Mouse (Mus musculus): ENCODE measurements around the gene 1700086D15Rik. TPM values are rescaled to one million over a fixed set of nuclear protein-coding genes. Genes with fewer than 3 reads are reported as not detected.

Gene 1700086D15Rik
- polyA plus RNA-seq, 1 experiment from 2014 or later = not detected

DNA sequence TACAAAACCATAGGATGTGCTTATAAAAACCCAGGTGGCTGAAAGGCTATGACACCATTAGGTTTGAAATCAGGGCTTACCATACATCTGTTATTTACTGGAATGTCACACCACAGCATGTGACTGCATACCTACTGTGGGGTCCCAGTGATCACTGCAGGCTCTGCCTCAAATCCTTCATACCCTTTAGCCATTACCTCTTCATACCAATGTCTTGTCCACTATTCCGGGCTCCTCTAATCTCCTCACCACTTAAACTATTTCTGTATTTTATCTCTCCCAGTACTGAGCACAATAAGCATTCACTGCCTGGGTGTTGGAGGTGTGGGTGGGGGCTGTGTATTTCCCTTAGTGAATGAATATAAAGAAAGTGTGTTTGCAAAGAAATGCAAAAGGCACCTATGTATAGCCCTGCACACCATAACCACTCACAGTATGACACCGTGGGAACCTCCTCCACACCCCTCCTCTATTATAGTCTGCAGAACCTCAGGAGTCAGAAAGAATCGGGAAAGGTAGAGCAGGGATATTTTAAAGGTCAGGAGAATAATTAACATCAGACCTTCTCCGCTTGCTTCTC is 16.8 kb downstream of the 1700086D15Rik start:
- Histone ChIP-seq H3K4me2 (ENCODE audit: low read depth, low read length) (no peak overlapping the region), H3K36me3 (ENCODE audit: control insufficient read depth, insufficient read depth, low read length) (no peaks in the 10 kb centered on the region), H3K4me3 (replicated peaks; ENCODE audit: low read length) (no peak overlapping the region), H3K27ac (ENCODE audit: low read length) (no peak overlapping the region), H3K27me3 (ENCODE audit: control insufficient read depth, insufficient read depth, low read length) (no peaks in the 10 kb centered on the region), H3K9me3 (replicated peaks; ENCODE audit: control insufficient read depth, low read length) (no peaks in the 10 kb centered on the region), H3K9ac (ENCODE audit: low read length) (no peak overlapping the region), H3K4me1 (ENCODE audit: control insufficient read depth, insufficient read depth, low read length) (no peaks in the 10 kb centered on the region)
- WGBS = 63% methylated on average over 4 of the region's 4 CpGs
- ATAC-seq (ENCODE audit: insufficient read depth, low FRiP score) = no peak

DNA sequence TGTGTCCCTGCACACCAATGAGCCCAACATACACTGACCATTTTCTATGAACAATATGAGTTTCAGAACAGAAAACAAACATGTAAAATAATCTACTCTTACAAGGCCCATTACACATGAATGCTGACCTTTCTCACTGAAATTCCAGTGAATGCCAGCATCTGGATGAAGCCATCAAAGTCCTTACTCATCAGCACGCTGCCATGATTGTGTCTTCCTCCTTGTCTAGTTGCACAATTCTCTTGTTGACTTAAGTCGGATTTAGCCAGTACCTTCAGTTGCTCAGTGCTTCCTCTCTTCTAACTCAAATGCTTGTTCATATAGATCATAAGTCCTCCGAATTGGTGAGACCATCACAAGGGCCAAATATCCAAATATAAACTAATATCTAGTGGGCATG is 20.7 kb downstream of the 1700086D15Rik start:
- Histone ChIP-seq H3K9ac (ENCODE audit: low read length) (no peak overlapping the region), H3K36me3 (ENCODE audit: control insufficient read depth, insufficient read depth, low read length) (no peaks in the 10 kb centered on the region), H3K27ac (ENCODE audit: low read length) (no peak overlapping the region), H3K27me3 (ENCODE audit: control insufficient read depth, insufficient read depth, low read length) (no peaks in the 10 kb centered on the region), H3K4me2 (ENCODE audit: low read depth, low read length) (no peak overlapping the region), H3K4me3 (replicated peaks; ENCODE audit: low read length) (no peak overlapping the region), H3K9me3 (replicated peaks; ENCODE audit: control insufficient read depth, low read length) (no peaks in the 10 kb centered on the region), H3K4me1 (ENCODE audit: control insufficient read depth, insufficient read depth, low read length) (no peaks in the 10 kb centered on the region; the same call in 1 of the 2 replicates)
- 86% methylated on average over 3 of the region's 3 CpGs for WGBS
- ATAC-seq (ENCODE audit: insufficient read depth, low FRiP score) = no peak

DNA sequence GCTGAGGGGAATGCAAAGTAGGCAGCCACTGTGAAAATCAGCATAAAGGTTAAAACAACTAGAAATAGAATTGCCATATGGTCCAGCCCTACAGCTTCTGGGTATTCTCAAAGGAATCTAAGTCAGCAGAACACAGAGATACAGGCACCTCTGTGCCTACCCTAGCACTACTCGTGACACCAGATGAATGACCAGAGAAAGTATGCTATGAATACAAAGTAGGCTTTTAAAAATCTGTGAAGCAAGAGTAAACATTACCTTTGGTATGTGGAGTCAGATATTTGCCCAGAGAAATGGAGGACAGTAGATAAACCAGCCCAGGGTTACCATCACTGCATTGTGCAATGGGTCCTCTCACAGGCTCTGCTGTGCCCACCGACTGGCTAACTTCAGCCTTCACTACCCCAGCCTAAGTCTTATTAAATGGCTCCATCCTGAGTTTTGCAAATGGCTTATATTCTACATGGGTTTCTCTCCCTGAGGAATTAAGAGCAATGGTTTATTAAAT is 22.5 kb downstream of the 1700086D15Rik start:
- no peaks in the 10 kb centered on the region for H3K27me3 ChIP-seq (ENCODE audit: control insufficient read depth, insufficient read depth, low read length)
- no peak for ATAC-seq (ENCODE audit: insufficient read depth, low FRiP score)
- 63% methylated on average over 2 of the region's 2 CpGs for WGBS
- H3K4me3 ChIP-seq (replicated peaks; ENCODE audit: low read length) = no peak overlapping the region
- H3K9me3 ChIP-seq (replicated peaks; ENCODE audit: control insufficient read depth, low read length) = no peaks in the 10 kb centered on the region
- no peak overlapping the region for H3K9ac ChIP-seq (ENCODE audit: low read length)
- no peaks in the 10 kb centered on the region; the same call in 1 of the 2 replicates for H3K4me1 ChIP-seq (ENCODE audit: control insufficient read depth, insufficient read depth, low read length)
- H3K4me2 ChIP-seq (ENCODE audit: low read depth, low read length) = no peak overlapping the region
- H3K36me3 ChIP-seq (ENCODE audit: control insufficient read depth, insufficient read depth, low read length) = no peaks in the 10 kb centered on the region
- H3K27ac ChIP-seq (ENCODE audit: low read length) = no peak overlapping the region

DNA sequence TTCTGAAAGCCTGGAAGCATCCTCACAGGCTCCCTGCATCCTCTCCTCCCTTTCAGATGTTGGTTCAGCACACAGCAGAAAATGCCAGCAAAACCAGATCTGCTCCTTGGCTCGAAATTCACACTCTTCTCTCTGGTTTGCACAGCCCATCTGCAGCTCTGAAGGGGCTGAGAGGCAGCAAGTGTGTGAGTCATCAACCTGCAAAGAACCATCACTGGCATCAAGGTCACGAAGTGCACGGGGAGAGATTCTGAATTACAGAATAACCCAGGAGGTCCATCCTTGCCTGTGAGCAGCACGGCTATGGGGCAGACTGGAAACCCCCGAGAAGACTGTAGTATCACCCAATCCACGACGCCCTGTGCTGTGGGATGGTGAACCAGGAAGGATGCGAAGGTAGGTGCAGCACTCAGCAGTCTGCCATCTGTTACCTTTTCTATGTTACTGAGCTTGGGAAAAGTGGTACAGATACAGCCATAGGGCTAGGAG is 24.4 kb downstream of the 1700086D15Rik start:
- ATAC-seq (ENCODE audit: insufficient read depth, low FRiP score) = no peak
- H3K9ac ChIP-seq (ENCODE audit: low read length) = no peak overlapping the region
- H3K27ac ChIP-seq (ENCODE audit: low read length) = no peak overlapping the region
- no peak overlapping the region for H3K4me3 ChIP-seq (replicated peaks; ENCODE audit: low read length)
- 83% methylated on average over 8 of the region's 8 CpGs for WGBS
- H3K27me3 ChIP-seq (ENCODE audit: control insufficient read depth, insufficient read depth, low read length) = no peaks in the 10 kb centered on the region
- no peaks in the 10 kb centered on the region for H3K9me3 ChIP-seq (replicated peaks; ENCODE audit: control insufficient read depth, low read length)
- H3K4me2 ChIP-seq (ENCODE audit: low read depth, low read length) = no peak overlapping the region
- no peaks in the 10 kb centered on the region; the same call in 1 of the 2 replicates for H3K4me1 ChIP-seq (ENCODE audit: control insufficient read depth, insufficient read depth, low read length)
- no peaks in the 10 kb centered on the region for H3K36me3 ChIP-seq (ENCODE audit: control insufficient read depth, insufficient read depth, low read length)

DNA sequence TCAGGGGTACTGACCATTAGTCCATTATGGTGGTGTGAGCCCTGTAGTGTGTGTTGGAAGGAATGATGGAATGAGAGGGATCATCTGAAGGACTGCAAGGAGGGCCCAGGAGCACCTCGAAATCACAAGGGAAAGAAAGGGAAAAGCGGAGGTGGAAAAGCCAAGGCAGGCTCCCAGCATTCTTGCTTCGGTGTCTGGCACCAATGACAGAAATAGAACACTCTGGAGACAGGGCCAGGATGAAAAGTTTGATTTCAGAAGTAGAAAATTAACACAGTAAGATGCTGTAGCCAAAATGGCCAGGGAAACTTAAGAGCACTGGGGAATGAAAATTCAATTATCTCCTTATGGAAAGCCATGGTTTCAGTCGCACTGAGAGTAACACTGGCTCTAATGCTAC is 26.0 kb downstream of the 1700086D15Rik start:
- 88% methylated on average over 4 of the region's 4 CpGs for WGBS
- H3K4me3 ChIP-seq (replicated peaks; ENCODE audit: low read length) = no peak overlapping the region
- H3K36me3 ChIP-seq (ENCODE audit: control insufficient read depth, insufficient read depth, low read length) = no peaks in the 10 kb centered on the region
- no peak overlapping the region for H3K9ac ChIP-seq (ENCODE audit: low read length)
- no peak overlapping the region for H3K4me2 ChIP-seq (ENCODE audit: low read depth, low read length)
- H3K4me1 ChIP-seq (ENCODE audit: control insufficient read depth, insufficient read depth, low read length) = no peaks in the 10 kb centered on the region; the same call in 1 of the 2 replicates
- no peak for ATAC-seq (ENCODE audit: insufficient read depth, low FRiP score)
- no peaks in the 10 kb centered on the region for H3K27me3 ChIP-seq (ENCODE audit: control insufficient read depth, insufficient read depth, low read length)
- no peak overlapping the region for H3K27ac ChIP-seq (ENCODE audit: low read length)
- no peaks in the 10 kb centered on the region for H3K9me3 ChIP-seq (replicated peaks; ENCODE audit: control insufficient read depth, low read length)

DNA sequence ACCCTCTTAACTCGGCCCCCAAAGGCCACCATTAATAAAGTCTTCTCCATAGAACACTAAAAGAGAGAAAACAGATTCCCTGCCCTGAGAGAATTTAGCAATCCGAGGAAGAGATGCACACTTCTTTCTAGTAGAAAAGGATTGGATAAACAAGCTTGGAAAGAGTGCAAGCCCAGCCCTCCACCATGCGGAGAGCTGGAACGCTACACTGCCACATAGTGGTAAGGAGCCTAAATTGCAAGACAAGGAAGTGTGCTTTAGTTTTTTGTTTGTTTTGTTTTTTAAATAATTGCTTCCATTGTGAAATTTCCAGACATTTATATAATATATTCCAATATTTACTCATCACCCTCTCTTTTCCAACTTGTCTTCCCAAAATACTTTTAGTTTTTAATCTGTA is 30.6 kb downstream of the 1700086D15Rik start:
- no peak overlapping the region for H3K27ac ChIP-seq (ENCODE audit: low read length)
- no peak for ATAC-seq (ENCODE audit: insufficient read depth, low FRiP score)
- H3K36me3 ChIP-seq (ENCODE audit: control insufficient read depth, insufficient read depth, low read length) = no peaks in the 10 kb centered on the region
- H3K4me2 ChIP-seq (ENCODE audit: low read depth, low read length) = no peak overlapping the region
- H3K27me3 ChIP-seq (ENCODE audit: control insufficient read depth, insufficient read depth, low read length) = no peaks in the 10 kb centered on the region
- WGBS = 80% methylated on average over 4 of the region's 4 CpGs
- no peak overlapping the region for H3K9ac ChIP-seq (ENCODE audit: low read length)
- H3K9me3 ChIP-seq (replicated peaks; ENCODE audit: control insufficient read depth, low read length) = no peaks in the 10 kb centered on the region
- H3K4me1 ChIP-seq (ENCODE audit: control insufficient read depth, insufficient read depth, low read length) = peaks cover 6% of the 10 kb centered on the region; the same call in 1 of the 2 replicates
- H3K4me3 ChIP-seq (replicated peaks; ENCODE audit: low read length) = no peak overlapping the region

DNA sequence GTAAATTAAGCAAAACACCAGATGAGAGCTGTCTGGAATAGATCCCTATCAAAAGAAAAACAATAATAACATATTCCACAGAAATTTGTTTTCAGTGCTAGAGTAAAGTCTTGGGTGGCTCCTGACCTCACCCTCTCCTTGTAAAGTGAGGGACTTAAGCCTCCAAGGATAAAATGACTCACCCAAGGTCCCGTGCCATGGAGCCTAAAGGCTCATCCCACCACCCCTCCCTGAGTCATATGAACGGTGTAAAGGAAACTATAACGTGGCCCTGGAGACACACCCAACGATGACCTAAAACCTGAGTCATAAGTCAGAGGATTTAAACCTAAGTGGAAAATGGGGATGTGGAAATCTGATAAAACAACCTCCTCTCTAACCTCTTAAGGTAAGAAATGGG is 31.0 kb downstream of the 1700086D15Rik start:
- no peak overlapping the region for H3K4me3 ChIP-seq (replicated peaks; ENCODE audit: low read length)
- H3K4me2 ChIP-seq (ENCODE audit: low read depth, low read length) = no peak overlapping the region
- no peaks in the 10 kb centered on the region for H3K9me3 ChIP-seq (replicated peaks; ENCODE audit: control insufficient read depth, low read length)
- H3K9ac ChIP-seq (ENCODE audit: low read length) = no peak overlapping the region
- H3K36me3 ChIP-seq (ENCODE audit: control insufficient read depth, insufficient read depth, low read length) = no peaks in the 10 kb centered on the region
- H3K27me3 ChIP-seq (ENCODE audit: control insufficient read depth, insufficient read depth, low read length) = no peaks in the 10 kb centered on the region
- no peak for ATAC-seq (ENCODE audit: insufficient read depth, low FRiP score)
- H3K27ac ChIP-seq (ENCODE audit: low read length) = no peak overlapping the region
- WGBS = 64% methylated on average over 4 of the region's 4 CpGs
- H3K4me1 ChIP-seq (ENCODE audit: control insufficient read depth, insufficient read depth, low read length) = peaks cover 6% of the 10 kb centered on the region; the same call in 1 of the 2 replicates

DNA sequence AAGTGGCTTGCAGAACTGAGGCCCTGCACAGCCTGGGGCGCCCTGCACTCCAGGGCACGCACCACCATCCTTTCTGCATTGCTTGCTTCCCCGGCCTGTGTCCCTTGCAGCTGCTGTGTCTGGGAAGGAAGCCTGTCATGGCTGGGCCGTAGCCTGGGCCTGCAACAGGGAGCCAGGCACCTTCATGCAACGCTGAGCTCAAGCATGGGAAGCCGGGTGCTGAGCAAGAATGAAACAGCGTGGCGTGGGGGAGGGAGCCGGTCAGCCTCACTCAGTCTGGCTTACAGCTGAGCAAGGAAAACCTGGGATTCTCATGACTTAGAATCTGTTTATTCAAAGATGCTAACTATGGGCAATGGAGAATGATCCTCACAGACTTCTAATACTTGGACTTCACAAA is 33.1 kb downstream of the 1700086D15Rik start:
- Histone ChIP-seq H3K27ac (ENCODE audit: low read length) (no peak overlapping the region), H3K9me3 (replicated peaks; ENCODE audit: control insufficient read depth, low read length) (no peaks in the 10 kb centered on the region), H3K4me3 (replicated peaks; ENCODE audit: low read length) (no peak overlapping the region), H3K4me1 (ENCODE audit: control insufficient read depth, insufficient read depth, low read length) (peaks cover 6% of the 10 kb centered on the region; the same call in 1 of the 2 replicates), H3K27me3 (ENCODE audit: control insufficient read depth, insufficient read depth, low read length) (no peaks in the 10 kb centered on the region), H3K36me3 (ENCODE audit: control insufficient read depth, insufficient read depth, low read length) (no peaks in the 10 kb centered on the region), H3K9ac (ENCODE audit: low read length) (no peak overlapping the region), H3K4me2 (ENCODE audit: low read depth, low read length) (no peak overlapping the region)
- WGBS = 66% methylated on average over 9 of the region's 9 CpGs
- no peak for ATAC-seq (ENCODE audit: insufficient read depth, low FRiP score)

DNA sequence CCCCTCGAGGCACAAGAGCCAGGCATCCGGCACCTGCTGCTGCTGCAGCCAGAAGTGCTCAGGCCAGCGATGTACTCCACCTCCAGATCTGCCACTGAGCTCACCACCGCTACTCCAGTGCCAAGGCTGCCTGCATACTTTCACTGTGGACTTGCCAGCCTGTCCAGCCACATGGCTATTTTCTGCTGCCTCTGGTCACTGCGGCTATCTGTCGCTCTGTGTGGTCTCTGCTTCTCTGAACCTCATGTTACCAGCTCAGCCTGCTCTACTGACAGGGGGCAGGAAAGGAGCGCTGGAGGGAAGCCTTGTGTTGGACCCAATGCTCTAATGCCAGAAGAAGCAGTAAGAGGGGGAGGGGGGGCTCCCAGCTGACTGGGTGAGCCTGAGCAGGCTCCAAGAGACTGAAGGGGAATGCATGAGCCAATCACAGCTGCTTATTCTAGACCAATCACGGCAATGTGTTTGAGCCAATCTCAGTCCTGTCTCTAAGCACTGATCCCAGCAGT is 34.7 kb downstream of the 1700086D15Rik start:
- H3K36me3 ChIP-seq (ENCODE audit: control insufficient read depth, insufficient read depth, low read length) = no peaks in the 10 kb centered on the region
- no peaks in the 10 kb centered on the region for H3K9me3 ChIP-seq (replicated peaks; ENCODE audit: control insufficient read depth, low read length)
- peak overlapping the region; percentile 8; the same call in 1 of the 2 replicates for H3K27ac ChIP-seq (ENCODE audit: low read length)
- peaks cover 6% of the 10 kb centered on the region; the same call in 1 of the 2 replicates for H3K4me1 ChIP-seq (ENCODE audit: control insufficient read depth, insufficient read depth, low read length)
- H3K4me2 ChIP-seq (ENCODE audit: low read depth, low read length) = no peak overlapping the region
- no peak overlapping the region for H3K9ac ChIP-seq (ENCODE audit: low read length)
- no peak overlapping the region for H3K4me3 ChIP-seq (replicated peaks; ENCODE audit: low read length)
- ATAC-seq (ENCODE audit: insufficient read depth, low FRiP score) = peak; percentile 80; the same call in 1 of the 2 replicates
- H3K27me3 ChIP-seq (ENCODE audit: control insufficient read depth, insufficient read depth, low read length) = no peaks in the 10 kb centered on the region
- 53% methylated on average over 8 of the region's 8 CpGs for WGBS
